8 mouse cellular contexts compared by ENCODE assay signal in the genomic region with DNA sequence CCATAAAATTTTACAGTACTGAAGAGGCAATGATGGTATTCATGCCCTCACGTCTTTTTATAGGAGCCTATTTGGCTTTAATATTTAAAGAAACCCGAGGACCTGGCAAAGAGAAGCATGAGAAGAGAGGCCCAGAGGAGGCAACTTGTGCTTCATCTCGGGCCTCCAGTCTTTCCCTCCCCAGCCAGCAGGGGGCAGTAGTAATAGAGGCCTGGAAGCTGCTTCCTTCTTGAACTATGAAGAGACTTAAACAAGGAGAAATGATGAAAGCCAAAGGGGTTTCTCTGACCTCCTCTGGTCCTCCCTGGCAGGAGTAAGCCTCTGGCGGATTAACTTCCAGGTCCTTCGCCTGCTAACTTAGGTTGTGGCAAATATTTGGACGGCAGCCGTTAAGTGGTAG.
A peak's percentile ranks its signal among the peaks of the same experiment; 100 is the strongest.
DNase-seq lines count a peak whose midpoint lies in the region; ATAC-seq and TF ChIP-seq lines count a peak whose summit lies in the region.

No protein-coding gene starts in this region.

- no peak overlapping the region for H3K4me3 ChIP-seq in forebrain, embryonic 11.5 days (ENCODE audit: low read depth, low read length)
- no peak overlapping the region for H3K4me3 ChIP-seq in forebrain, embryonic 13.5 days

- no peak overlapping the region for H3K9ac ChIP-seq in forebrain, embryonic 11.5 days (ENCODE audit: low read length)
- no peak overlapping the region for H3K9ac ChIP-seq in forebrain, embryonic 13.5 days

- H3K4me1 ChIP-seq in forebrain, embryonic 11.5 days (replicated peaks; ENCODE audit: control insufficient read depth, insufficient read depth, low read length) = no peaks in the 10 kb centered on the region
- no peaks in the 10 kb centered on the region for H3K4me1 ChIP-seq in forebrain, embryonic 13.5 days

- TF ChIP-seq CTCF in Patski (IDR thresholded peaks at IDR 0.05) = peak; percentile 90

- no peaks in the 10 kb centered on the region for H3K9me3 ChIP-seq in forebrain, embryonic 11.5 days (ENCODE audit: control insufficient read depth, low read length)
- no peaks in the 10 kb centered on the region for H3K9me3 ChIP-seq in forebrain, embryonic 13.5 days (replicated peaks)

- H3K27ac ChIP-seq in forebrain, embryonic 11.5 days (ENCODE audit: low read depth, low read length) = no peak overlapping the region
- H3K27ac ChIP-seq in forebrain, embryonic 13.5 days = no peak overlapping the region

- CTCF ChIA-PET in Patski (lab: Charles Lee) = interaction anchor here (0.9 to 2.3 kb wide), 5 partner anchors 16 to 289 kb away, joined by 3 to 13 read pairs (median 3); no protein-coding TSS in a partner anchor

- no peaks in the 10 kb centered on the region for H3K36me3 ChIP-seq in forebrain, embryonic 11.5 days (ENCODE audit: control insufficient read depth, insufficient read depth, low read length)
- no peaks in the 10 kb centered on the region for H3K36me3 ChIP-seq in forebrain, embryonic 13.5 days (ENCODE audit: poor library complexity, severe bottlenecking)

- peak; percentile 80 for DNase-seq in forebrain, embryonic 11.5 days (ENCODE audit: low spot score)
- DNase-seq in Patski (ENCODE audit: low read depth, low spot score) = no peak
- peak; percentile 82 to 86 for DNase-seq in cerebellum, postnatal 10 days
- DNase-seq in gastrocnemius, postnatal 25 days = peak; percentile 83
- DNase-seq in layer of hippocampus, postnatal 14 days (ENCODE audit: low spot score in 2 of 2) = peak; percentile 56 to 70
- DNase-seq in lung, postnatal 4 days = peak; percentile 76 to 86
- peak; percentile 49 to 71 for DNase-seq in spleen, postnatal 14 days (ENCODE audit: low spot score in 2 of 2)

- in situ Hi-C loops in Patski (cut with MboI; ENCODE audit: low pct_unique_long_range_greater_than_20kb) = no loop called here

- POLR2A ChIA-PET in Patski (lab: Charles Lee) = no interaction called here

- ATAC-seq in forebrain, embryonic 11.5 days (replicated peaks; ENCODE audit: low FRiP score) = no peak
- no peak for ATAC-seq in forebrain, embryonic 13.5 days
- peak; percentile 31 for ATAC-seq in Patski

- no peak overlapping the region for H3K4me2 ChIP-seq in forebrain, embryonic 11.5 days (ENCODE audit: low read depth, low read length, severe bottlenecking)
- no peak overlapping the region for H3K4me2 ChIP-seq in forebrain, embryonic 13.5 days

- WGBS in forebrain, embryonic 11.5 days = 57% methylated on average over 7 of the region's 7 CpGs
- 54% methylated on average over 7 of the region's 7 CpGs for WGBS in forebrain, embryonic 13.5 days

- H3K27me3 ChIP-seq in forebrain, embryonic 11.5 days (ENCODE audit: control insufficient read depth, insufficient read depth, low read length) = no peaks in the 10 kb centered on the region
- H3K27me3 ChIP-seq in forebrain, embryonic 13.5 days = no peaks in the 10 kb centered on the region
- H3K27me3 ChIP-seq in Patski = peaks cover 8% of the 10 kb centered on the region
